Mouse (Mus musculus): Measurements from ENCODE around the gene Slc7a1. TPM values are rescaled to one million over a fixed set of nuclear protein-coding genes. Genes with fewer than 3 reads are reported as not detected.
A peak's percentile ranks its signal among the peaks of the same experiment; 100 is the strongest.

Gene Slc7a1
- polyA plus RNA-seq, 1 experiment from 2014 or later, result 16.7 TPM

DNA sequence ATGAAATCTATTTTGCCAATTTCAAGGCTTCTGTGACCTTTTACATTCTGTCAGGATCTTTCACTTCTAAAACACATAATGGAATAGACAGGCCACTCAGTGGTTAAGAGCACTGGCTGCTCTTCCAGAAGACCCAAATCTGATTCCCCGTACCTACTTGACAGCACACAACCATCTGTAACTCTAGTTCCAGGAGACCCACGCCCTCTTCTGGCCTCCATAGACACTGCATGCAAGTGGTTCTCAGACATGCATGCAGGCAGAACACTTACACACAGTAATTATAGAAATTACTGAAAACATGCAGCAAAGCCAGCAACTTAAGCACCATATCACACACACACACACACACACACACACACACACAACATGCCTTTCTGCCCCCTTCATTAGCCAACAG lies 87.3 kb downstream of the Slc7a1 start:
- Histone ChIP-seq H3K4me3 (ENCODE audit: low read length) (no peak overlapping the region), H3K4me1 (ENCODE audit: insufficient read depth, low read length) (no peaks in the 10 kb centered on the region), H3K27ac (ENCODE audit: low read length) (no peak overlapping the region), H3K36me3 (ENCODE audit: insufficient read depth, low read length) (no peaks in the 10 kb centered on the region), H3K4me2 (replicated peaks; ENCODE audit: low read depth, low read length) (no peak overlapping the region), H3K27me3 (ENCODE audit: insufficient read depth, low read length) (no peaks in the 10 kb centered on the region), H3K9ac (replicated peaks; ENCODE audit: low read length) (no peak overlapping the region), H3K9me3 (ENCODE audit: low read length) (no peaks in the 10 kb centered on the region)
- 59% methylated on average over 2 of the region's 2 CpGs for WGBS
- ATAC-seq (ENCODE audit: low FRiP score, low TSS enrichment), result no peak

GRCm38 (mm10) chr5:148310790-148311189 lies 88.9 kb downstream of the Slc7a1 start:
- no peak overlapping the region for H3K9ac ChIP-seq (replicated peaks; ENCODE audit: low read length)
- H3K9me3 ChIP-seq (ENCODE audit: low read length), result no peaks in the 10 kb centered on the region
- no peaks in the 10 kb centered on the region for H3K36me3 ChIP-seq (ENCODE audit: insufficient read depth, low read length)
- H3K4me3 ChIP-seq (ENCODE audit: low read length), result 0 out of 2 replicates have a peak overlapping the region, but pooled peaks have one; percentile 6
- no peaks in the 10 kb centered on the region for H3K27me3 ChIP-seq (ENCODE audit: insufficient read depth, low read length)
- H3K27ac ChIP-seq (ENCODE audit: low read length), result no peak overlapping the region
- no peak overlapping the region for H3K4me2 ChIP-seq (replicated peaks; ENCODE audit: low read depth, low read length)
- no peak for ATAC-seq (ENCODE audit: low FRiP score, low TSS enrichment)
- H3K4me1 ChIP-seq (ENCODE audit: insufficient read depth, low read length), result no peaks in the 10 kb centered on the region
- 55% methylated on average over 10 of the region's 10 CpGs for WGBS

- Histone ChIP-seq H3K27ac (ENCODE audit: low read length) (no peak overlapping the region), H3K9me3 (ENCODE audit: low read length) (no peaks in the 10 kb centered on the region; the same call in 1 of the 2 replicates), H3K9ac (replicated peaks; ENCODE audit: low read length) (no peak overlapping the region), H3K4me2 (replicated peaks; ENCODE audit: low read depth, low read length) (no peak overlapping the region), H3K27me3 (ENCODE audit: insufficient read depth, low read length) (no peaks in the 10 kb centered on the region), H3K36me3 (ENCODE audit: insufficient read depth, low read length) (no peaks in the 10 kb centered on the region), H3K4me1 (ENCODE audit: insufficient read depth, low read length) (no peaks in the 10 kb centered on the region), H3K4me3 (ENCODE audit: low read length) (no peak overlapping the region)
- WGBS, result 80% methylated on average over 2 of the region's 2 CpGs
- ATAC-seq (ENCODE audit: low FRiP score, low TSS enrichment), result no peak
Observed at GRCm38 (mm10) chr5:148304112-148304511, 95.6 kb downstream of the Slc7a1 start.

DNA sequence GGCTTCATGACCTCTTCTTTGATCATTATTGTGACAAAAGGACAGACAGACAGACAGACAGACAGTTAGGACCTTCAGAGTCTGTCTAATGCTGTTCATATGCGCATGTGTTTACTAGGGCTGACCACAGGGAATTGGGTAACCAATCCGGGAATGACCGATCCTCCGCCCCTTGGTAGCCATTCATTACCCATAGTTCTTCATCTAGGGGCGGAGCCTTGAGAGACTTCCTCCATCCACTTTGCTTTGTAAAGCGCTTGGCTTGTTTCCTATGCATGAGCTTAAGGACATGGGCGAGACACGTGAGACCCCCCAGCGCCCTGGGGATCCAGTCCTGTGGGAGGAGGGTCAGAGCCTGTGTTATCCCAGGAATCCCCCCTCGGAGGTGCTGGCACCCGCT lies 96.7 kb downstream of the Slc7a1 start:
- Histone ChIP-seq H3K27me3 (ENCODE audit: insufficient read depth, low read length) (no peaks in the 10 kb centered on the region), H3K4me2 (replicated peaks; ENCODE audit: low read depth, low read length) (no peak overlapping the region), H3K27ac (ENCODE audit: low read length) (no peak overlapping the region), H3K9me3 (ENCODE audit: low read length) (no peaks in the 10 kb centered on the region; the same call in 1 of the 2 replicates), H3K9ac (replicated peaks; ENCODE audit: low read length) (no peak overlapping the region), H3K4me3 (ENCODE audit: low read length) (no peak overlapping the region), H3K4me1 (ENCODE audit: insufficient read depth, low read length) (no peaks in the 10 kb centered on the region), H3K36me3 (ENCODE audit: insufficient read depth, low read length) (no peaks in the 10 kb centered on the region)
- WGBS, result 87% methylated on average over 11 of the region's 11 CpGs
- ATAC-seq (ENCODE audit: low FRiP score, low TSS enrichment), result no peak

DNA sequence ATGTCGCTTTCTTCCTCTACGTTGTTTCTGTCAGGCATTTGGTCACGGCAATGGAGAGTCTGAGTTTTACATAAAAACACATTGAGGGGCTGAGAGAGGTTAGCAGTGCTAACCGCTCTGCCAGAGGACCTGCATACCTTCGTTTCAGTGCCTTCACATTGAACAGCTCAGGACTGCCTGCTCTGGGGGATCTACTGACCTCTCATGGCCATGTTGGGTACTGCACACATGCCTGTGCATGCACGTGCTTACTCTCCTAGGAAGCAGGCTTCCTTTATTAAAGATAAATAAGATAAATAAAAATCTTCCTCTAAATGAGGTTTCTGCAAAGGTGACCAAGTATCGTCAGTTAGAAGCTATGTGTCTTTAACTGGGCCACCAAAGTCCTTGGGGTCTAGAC lies 106.4 kb downstream of the Slc7a1 start:
- WGBS, result 87% methylated on average over 7 of the region's 7 CpGs

DNA sequence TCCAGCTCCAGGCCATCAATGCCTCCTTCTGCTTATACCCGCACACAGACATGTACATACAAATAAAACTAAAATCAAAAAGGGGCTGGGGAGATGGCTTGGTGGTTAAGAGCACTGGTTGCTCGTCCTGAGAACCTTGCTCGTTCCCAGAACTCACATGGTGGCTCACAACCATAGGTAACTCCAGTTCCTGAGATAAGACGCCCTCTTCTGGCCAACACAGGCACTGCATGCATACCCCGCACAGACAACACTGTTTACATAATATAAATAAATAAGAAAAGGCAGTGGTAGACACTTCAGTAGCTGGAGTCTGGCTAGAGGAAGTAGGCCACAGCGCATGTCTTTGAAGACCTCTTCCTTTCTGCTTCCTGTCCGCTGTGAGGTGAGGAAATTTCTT lies 106.8 kb downstream of the Slc7a1 start:
- no peak overlapping the region for H3K4me3 ChIP-seq (ENCODE audit: low read length)
- no peak for ATAC-seq (ENCODE audit: low FRiP score, low TSS enrichment)
- H3K4me1 ChIP-seq (ENCODE audit: insufficient read depth, low read length), result no peaks in the 10 kb centered on the region
- peaks cover 3% of the 10 kb centered on the region; the same call in 1 of the 2 replicates for H3K9me3 ChIP-seq (ENCODE audit: low read length)
- H3K9ac ChIP-seq (replicated peaks; ENCODE audit: low read length), result no peak overlapping the region
- H3K27me3 ChIP-seq (ENCODE audit: insufficient read depth, low read length), result no peaks in the 10 kb centered on the region
- no peak overlapping the region for H3K27ac ChIP-seq (ENCODE audit: low read length)
- H3K4me2 ChIP-seq (replicated peaks; ENCODE audit: low read depth, low read length), result no peak overlapping the region
- 90% methylated on average over 7 of the region's 7 CpGs for WGBS
- H3K36me3 ChIP-seq (ENCODE audit: insufficient read depth, low read length), result no peaks in the 10 kb centered on the region

More for the DNA sequence above, 106.4 kb downstream of the Slc7a1 start:
- no peak for ATAC-seq (ENCODE audit: low FRiP score, low TSS enrichment)
- no peak overlapping the region for H3K9ac ChIP-seq (replicated peaks; ENCODE audit: low read length)
- no peak overlapping the region for H3K27ac ChIP-seq (ENCODE audit: low read length)
- peaks cover 3% of the 10 kb centered on the region; the same call in 1 of the 2 replicates for H3K9me3 ChIP-seq (ENCODE audit: low read length)
- H3K36me3 ChIP-seq (ENCODE audit: insufficient read depth, low read length), result no peaks in the 10 kb centered on the region
- no peak overlapping the region for H3K4me3 ChIP-seq (ENCODE audit: low read length)
- H3K27me3 ChIP-seq (ENCODE audit: insufficient read depth, low read length), result no peaks in the 10 kb centered on the region
- H3K4me1 ChIP-seq (ENCODE audit: insufficient read depth, low read length), result no peaks in the 10 kb centered on the region
- no peak overlapping the region for H3K4me2 ChIP-seq (replicated peaks; ENCODE audit: low read depth, low read length)

- Histone ChIP-seq H3K27me3 (ENCODE audit: insufficient read depth, low read length) (no peaks in the 10 kb centered on the region), H3K9ac (replicated peaks; ENCODE audit: low read length) (no peak overlapping the region), H3K27ac (ENCODE audit: low read length) (no peak overlapping the region), H3K4me3 (ENCODE audit: low read length) (no peak overlapping the region), H3K4me2 (replicated peaks; ENCODE audit: low read depth, low read length) (no peak overlapping the region), H3K36me3 (ENCODE audit: insufficient read depth, low read length) (no peaks in the 10 kb centered on the region), H3K9me3 (ENCODE audit: low read length) (peaks cover 3% of the 10 kb centered on the region; the same call in 1 of the 2 replicates), H3K4me1 (ENCODE audit: insufficient read depth, low read length) (no peaks in the 10 kb centered on the region)
- 69% methylated on average over 7 of the region's 7 CpGs for WGBS
- ATAC-seq (ENCODE audit: low FRiP score, low TSS enrichment), result no peak
Observed at GRCm38 (mm10) chr5:148289951-148290350, 109.8 kb downstream of the Slc7a1 start.

GRCm38 (mm10) chr5:148288804-148289203 lies 110.9 kb downstream of the Slc7a1 start:
- Histone ChIP-seq H3K36me3 (ENCODE audit: insufficient read depth, low read length) (no peaks in the 10 kb centered on the region), H3K27ac (ENCODE audit: low read length) (no peak overlapping the region), H3K4me2 (replicated peaks; ENCODE audit: low read depth, low read length) (no peak overlapping the region), H3K4me3 (ENCODE audit: low read length) (no peak overlapping the region), H3K9ac (replicated peaks; ENCODE audit: low read length) (no peak overlapping the region), H3K9me3 (ENCODE audit: low read length) (peaks cover 3% of the 10 kb centered on the region; the same call in 1 of the 2 replicates), H3K27me3 (ENCODE audit: insufficient read depth, low read length) (no peaks in the 10 kb centered on the region), H3K4me1 (ENCODE audit: insufficient read depth, low read length) (no peaks in the 10 kb centered on the region)
- 72% methylated on average over 18 of the region's 18 CpGs for WGBS
- no peak for ATAC-seq (ENCODE audit: low FRiP score, low TSS enrichment)

DNA sequence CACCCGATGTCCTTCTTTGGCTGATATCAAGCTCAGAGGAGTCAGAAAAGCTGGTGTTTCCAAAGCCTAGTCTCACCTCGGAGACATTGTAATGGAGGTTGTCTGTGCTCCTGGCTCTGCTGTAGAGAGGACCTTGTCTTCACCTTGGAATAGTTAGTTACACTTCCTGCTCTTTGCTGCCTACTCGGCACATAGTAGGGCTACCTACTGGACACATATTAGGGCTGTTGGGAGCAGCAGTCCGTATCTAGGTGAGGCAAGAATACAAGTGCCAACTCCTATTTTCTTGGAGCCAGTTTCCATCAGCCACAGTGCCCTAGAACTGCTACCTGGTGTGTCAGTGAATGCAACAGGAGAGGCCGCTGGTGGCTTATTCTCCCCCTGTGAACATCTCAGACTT lies 112.2 kb downstream of the Slc7a1 start:
- Histone ChIP-seq H3K27ac (ENCODE audit: low read length) (no peak overlapping the region), H3K9ac (replicated peaks; ENCODE audit: low read length) (no peak overlapping the region), H3K4me1 (ENCODE audit: insufficient read depth, low read length) (no peaks in the 10 kb centered on the region), H3K36me3 (ENCODE audit: insufficient read depth, low read length) (no peaks in the 10 kb centered on the region), H3K4me2 (replicated peaks; ENCODE audit: low read depth, low read length) (no peak overlapping the region), H3K4me3 (ENCODE audit: low read length) (no peak overlapping the region), H3K9me3 (ENCODE audit: low read length) (peaks cover 3% of the 10 kb centered on the region; the same call in 1 of the 2 replicates), H3K27me3 (ENCODE audit: insufficient read depth, low read length) (no peaks in the 10 kb centered on the region)
- 93% methylated on average over 5 of the region's 5 CpGs for WGBS
- ATAC-seq (ENCODE audit: low FRiP score, low TSS enrichment), result no peak

- Histone ChIP-seq H3K36me3 (ENCODE audit: insufficient read depth, low read length) (no peaks in the 10 kb centered on the region), H3K9ac (replicated peaks; ENCODE audit: low read length) (no peak overlapping the region), H3K9me3 (ENCODE audit: low read length) (no peaks in the 10 kb centered on the region), H3K4me3 (ENCODE audit: low read length) (no peak overlapping the region), H3K27me3 (ENCODE audit: insufficient read depth, low read length) (no peaks in the 10 kb centered on the region), H3K4me1 (ENCODE audit: insufficient read depth, low read length) (no peaks in the 10 kb centered on the region), H3K4me2 (replicated peaks; ENCODE audit: low read depth, low read length) (no peak overlapping the region), H3K27ac (ENCODE audit: low read length) (no peak overlapping the region)
- no peak for ATAC-seq (ENCODE audit: low FRiP score, low TSS enrichment)
- WGBS, result 77% methylated on average over 3 of the region's 3 CpGs
Observed at GRCm38 (mm10) chr5:148283584-148283983, 116.1 kb downstream of the Slc7a1 start.
